Mouse (Mus musculus): ENCODE measurements around the gene Zfp420. TPM values are rescaled to one million over a fixed set of nuclear protein-coding genes. Genes with fewer than 3 reads are reported as not detected.

Zfp420 gene
- polyA plus RNA-seq, 1 experiment from 2014 or later = 6.8 TPM

DNA sequence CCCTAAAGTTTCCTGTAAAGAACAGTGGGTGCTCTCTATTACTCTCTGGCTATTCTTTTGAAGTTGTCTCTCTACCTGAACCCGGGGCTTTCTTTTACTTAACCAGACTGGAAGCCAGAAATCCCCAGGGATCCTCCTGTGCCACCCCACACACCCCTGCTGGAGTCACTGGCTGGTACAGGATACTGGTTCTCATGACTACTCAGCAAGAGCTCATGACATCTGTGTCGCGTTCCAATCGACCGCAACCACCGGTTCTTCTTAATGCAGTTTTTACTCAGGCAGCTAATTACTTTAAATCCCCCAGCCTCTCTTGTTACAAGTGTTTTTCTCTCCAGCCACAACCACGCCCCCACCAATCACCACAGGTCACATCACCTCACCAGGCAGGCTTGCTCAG lies 20.3 kb downstream of the Zfp420 start:
- H3K36me3 ChIP-seq (ENCODE audit: control insufficient read depth, insufficient read depth, low read length) = peaks cover 11% of the 10 kb centered on the region; the same call in 1 of the 2 replicates
- 83% methylated on average over 7 of the region's 7 CpGs for WGBS
- no peak overlapping the region for H3K4me3 ChIP-seq (ENCODE audit: low read depth, low read length)
- DNase-seq (ENCODE audit: low spot score) = no peak
- H3K27me3 ChIP-seq (replicated peaks; ENCODE audit: control insufficient read depth, insufficient read depth, low read length) = no peaks in the 10 kb centered on the region
- no peaks in the 10 kb centered on the region for H3K4me1 ChIP-seq (replicated peaks; ENCODE audit: control insufficient read depth, insufficient read depth, low read length)
- H3K9ac ChIP-seq (ENCODE audit: low read length) = no peak overlapping the region
- no peak overlapping the region for H3K27ac ChIP-seq (ENCODE audit: low read depth)
- no peak for ATAC-seq (replicated peaks; ENCODE audit: low FRiP score, low TSS enrichment, low read depth)
- H3K9me3 ChIP-seq (ENCODE audit: control insufficient read depth, low read length) = peaks cover 15% of the 10 kb centered on the region
- H3K4me2 ChIP-seq (ENCODE audit: low read length) = no peak overlapping the region

DNA sequence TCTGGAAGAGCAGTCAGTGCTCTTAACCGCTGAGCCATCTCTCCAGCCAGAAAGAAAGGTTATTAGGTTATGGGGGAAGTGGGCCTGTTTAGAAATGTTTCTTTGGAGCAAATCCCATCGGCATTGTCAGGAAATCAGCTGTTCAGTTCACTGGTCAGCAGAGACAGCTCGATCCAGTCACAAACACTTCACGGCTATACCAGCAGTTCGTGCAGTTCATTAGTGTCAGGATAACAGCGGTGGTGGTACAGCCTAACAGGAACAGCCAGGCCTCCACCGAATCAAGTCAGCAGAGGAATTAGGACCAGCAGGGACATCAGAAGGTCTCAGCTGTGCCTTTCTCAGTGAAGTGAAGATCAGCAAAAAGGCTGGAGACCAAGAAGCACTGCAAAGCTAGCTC lies 21.1 kb downstream of the Zfp420 start:
- 89% methylated on average over 7 of the region's 7 CpGs for WGBS

DNA sequence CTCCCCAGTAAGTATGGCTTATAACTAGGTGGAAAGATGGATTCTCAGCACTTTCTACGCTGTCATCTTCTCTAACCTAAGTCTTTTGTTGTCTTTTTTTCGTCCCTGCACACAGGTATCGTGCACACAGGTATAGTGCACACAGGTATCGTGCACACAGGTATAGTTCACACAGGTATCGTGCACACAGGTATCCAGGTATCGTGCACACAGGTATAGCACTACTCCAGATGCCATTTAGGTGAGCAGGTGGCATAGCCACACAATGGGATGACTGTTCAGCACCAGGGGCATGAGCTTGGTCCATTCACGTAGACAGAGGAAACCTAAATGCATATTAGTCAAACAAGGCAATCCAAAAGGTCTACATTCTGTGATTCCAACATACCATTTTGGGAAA lies 30.7 kb downstream of the Zfp420 start:
- Histone ChIP-seq H3K4me3 (ENCODE audit: low read depth, low read length) (no peak overlapping the region), H3K36me3 (ENCODE audit: control insufficient read depth, insufficient read depth, low read length) (peaks cover 51% of the 10 kb centered on the region), H3K4me1 (replicated peaks; ENCODE audit: control insufficient read depth, insufficient read depth, low read length) (no peaks in the 10 kb centered on the region), H3K27ac (ENCODE audit: low read depth) (no peak overlapping the region), H3K9me3 (ENCODE audit: control insufficient read depth, low read length) (peaks cover 40% of the 10 kb centered on the region), H3K27me3 (replicated peaks; ENCODE audit: control insufficient read depth, insufficient read depth, low read length) (no peaks in the 10 kb centered on the region), H3K4me2 (ENCODE audit: low read length) (no peak overlapping the region), H3K9ac (ENCODE audit: low read length) (no peak overlapping the region)
- DNase-seq (ENCODE audit: low spot score) = no peak
- no peak for ATAC-seq (replicated peaks; ENCODE audit: low FRiP score, low TSS enrichment, low read depth)
- WGBS = 95% methylated on average over 7 of the region's 7 CpGs

More for the DNA sequence above, 21.1 kb downstream of the Zfp420 start:
- Histone ChIP-seq H3K4me1 (replicated peaks; ENCODE audit: control insufficient read depth, insufficient read depth, low read length) (no peaks in the 10 kb centered on the region), H3K36me3 (ENCODE audit: control insufficient read depth, insufficient read depth, low read length) (peaks cover 3% of the 10 kb centered on the region; the same call in 1 of the 2 replicates), H3K27ac (ENCODE audit: low read depth) (no peak overlapping the region), H3K27me3 (replicated peaks; ENCODE audit: control insufficient read depth, insufficient read depth, low read length) (no peaks in the 10 kb centered on the region), H3K4me3 (ENCODE audit: low read depth, low read length) (no peak overlapping the region), H3K9ac (ENCODE audit: low read length) (no peak overlapping the region), H3K4me2 (ENCODE audit: low read length) (no peak overlapping the region), H3K9me3 (ENCODE audit: control insufficient read depth, low read length) (peaks cover 6% of the 10 kb centered on the region)
- ATAC-seq (replicated peaks; ENCODE audit: low FRiP score, low TSS enrichment, low read depth) = no peak
- DNase-seq (ENCODE audit: low spot score) = no peak

DNA sequence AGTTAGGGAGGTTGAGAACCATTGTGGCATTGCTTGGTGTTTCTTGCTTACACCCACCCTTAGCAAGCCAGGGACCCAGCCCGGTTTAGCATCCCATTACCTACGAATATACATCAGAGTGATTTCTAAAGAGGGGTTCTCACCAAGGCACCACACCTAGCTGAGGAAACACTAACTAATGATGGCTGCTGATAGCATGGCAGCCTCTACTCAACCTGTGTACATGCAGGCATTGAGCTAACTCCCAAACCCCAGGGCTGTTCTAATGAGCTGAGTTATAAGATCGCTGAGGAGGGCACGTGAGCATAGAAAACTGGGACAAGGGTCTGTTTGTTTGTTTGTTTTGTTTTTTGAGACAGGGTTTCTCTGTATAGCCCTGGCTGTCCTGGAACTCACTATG lies 33.0 kb downstream of the Zfp420 start:
- no peak for ATAC-seq (replicated peaks; ENCODE audit: low FRiP score, low TSS enrichment, low read depth)
- no peak overlapping the region for H3K4me3 ChIP-seq (ENCODE audit: low read depth, low read length)
- H3K4me1 ChIP-seq (replicated peaks; ENCODE audit: control insufficient read depth, insufficient read depth, low read length) = no peaks in the 10 kb centered on the region
- H3K4me2 ChIP-seq (ENCODE audit: low read length) = no peak overlapping the region
- no peak overlapping the region for H3K27ac ChIP-seq (ENCODE audit: low read depth)
- no peak for DNase-seq (ENCODE audit: low spot score)
- H3K36me3 ChIP-seq (ENCODE audit: control insufficient read depth, insufficient read depth, low read length) = peaks cover 68% of the 10 kb centered on the region
- H3K9ac ChIP-seq (ENCODE audit: low read length) = no peak overlapping the region
- H3K27me3 ChIP-seq (replicated peaks; ENCODE audit: control insufficient read depth, insufficient read depth, low read length) = no peaks in the 10 kb centered on the region
- peaks cover 39% of the 10 kb centered on the region for H3K9me3 ChIP-seq (ENCODE audit: control insufficient read depth, low read length)
- 92% methylated on average over 4 of the region's 4 CpGs for WGBS

DNA sequence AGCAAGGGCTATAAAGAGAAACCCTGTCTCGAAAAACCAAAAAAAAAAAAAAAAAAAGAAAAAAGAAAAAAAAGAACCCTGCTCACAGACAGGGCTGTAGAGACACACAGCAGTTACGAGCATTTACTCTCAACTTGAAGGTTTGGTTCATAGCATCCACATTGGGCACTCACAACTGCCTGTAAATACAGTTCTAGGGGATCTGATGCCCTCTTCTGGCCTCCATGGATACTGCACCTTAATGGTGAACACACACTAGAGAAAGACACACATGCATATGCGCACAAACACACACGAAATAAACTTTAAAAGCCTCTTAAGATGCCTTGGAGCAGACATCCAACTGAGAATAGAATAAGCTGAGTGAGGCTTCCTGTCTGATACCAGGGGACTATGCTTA lies 38.6 kb downstream of the Zfp420 start:
- Histone ChIP-seq H3K9ac (ENCODE audit: low read length) (no peak overlapping the region), H3K27me3 (replicated peaks; ENCODE audit: control insufficient read depth, insufficient read depth, low read length) (no peaks in the 10 kb centered on the region), H3K36me3 (ENCODE audit: control insufficient read depth, insufficient read depth, low read length) (peaks cover 84% of the 10 kb centered on the region), H3K9me3 (ENCODE audit: control insufficient read depth, low read length) (peaks cover 38% of the 10 kb centered on the region), H3K4me3 (ENCODE audit: low read depth, low read length) (no peak overlapping the region), H3K27ac (ENCODE audit: low read depth) (no peak overlapping the region), H3K4me1 (replicated peaks; ENCODE audit: control insufficient read depth, insufficient read depth, low read length) (no peaks in the 10 kb centered on the region), H3K4me2 (ENCODE audit: low read length) (no peak overlapping the region)
- 95% methylated on average over 4 of the region's 4 CpGs for WGBS
- no peak for DNase-seq (ENCODE audit: low spot score)
- no peak for ATAC-seq (replicated peaks; ENCODE audit: low FRiP score, low TSS enrichment, low read depth)

DNA sequence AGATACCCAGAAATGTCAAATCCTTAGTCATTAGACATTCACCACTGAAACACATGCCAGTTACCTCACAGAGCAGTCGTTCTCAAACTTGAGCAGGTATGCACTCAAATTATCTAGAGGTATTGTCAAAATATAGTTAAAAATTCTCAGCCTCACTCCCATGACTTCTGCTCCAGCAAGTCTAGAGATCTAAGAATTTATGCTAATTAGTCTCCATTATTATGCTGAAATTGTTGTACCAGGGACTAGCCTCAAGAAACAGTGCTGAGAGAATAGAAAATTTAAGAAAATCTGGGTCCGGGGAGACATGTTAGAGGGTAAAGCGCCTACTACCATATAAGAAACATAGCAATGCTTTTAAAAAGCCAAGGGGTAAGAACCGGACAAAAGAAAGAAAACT lies 44.3 kb downstream of the Zfp420 start:
- no peak overlapping the region for H3K4me3 ChIP-seq (ENCODE audit: low read depth, low read length)
- H3K27ac ChIP-seq (ENCODE audit: low read depth) = no peak overlapping the region
- peaks cover 39% of the 10 kb centered on the region for H3K36me3 ChIP-seq (ENCODE audit: control insufficient read depth, insufficient read depth, low read length)
- DNase-seq (ENCODE audit: low spot score) (no peak), ATAC-seq (replicated peaks; ENCODE audit: low FRiP score, low TSS enrichment, low read depth) (no peak)
- no peak overlapping the region for H3K9ac ChIP-seq (ENCODE audit: low read length)
- H3K4me2 ChIP-seq (ENCODE audit: low read length) = no peak overlapping the region
- 90% methylated on average over 4 of the region's 4 CpGs for WGBS
- peaks cover 2% of the 10 kb centered on the region; the same call in 1 of the 2 replicates for H3K4me1 ChIP-seq (replicated peaks; ENCODE audit: control insufficient read depth, insufficient read depth, low read length)
- peaks cover under 1% of the 10 kb centered on the region; the same call in 1 of the 2 replicates for H3K9me3 ChIP-seq (ENCODE audit: control insufficient read depth, low read length)
- H3K27me3 ChIP-seq (replicated peaks; ENCODE audit: control insufficient read depth, insufficient read depth, low read length) = no peaks in the 10 kb centered on the region

DNA sequence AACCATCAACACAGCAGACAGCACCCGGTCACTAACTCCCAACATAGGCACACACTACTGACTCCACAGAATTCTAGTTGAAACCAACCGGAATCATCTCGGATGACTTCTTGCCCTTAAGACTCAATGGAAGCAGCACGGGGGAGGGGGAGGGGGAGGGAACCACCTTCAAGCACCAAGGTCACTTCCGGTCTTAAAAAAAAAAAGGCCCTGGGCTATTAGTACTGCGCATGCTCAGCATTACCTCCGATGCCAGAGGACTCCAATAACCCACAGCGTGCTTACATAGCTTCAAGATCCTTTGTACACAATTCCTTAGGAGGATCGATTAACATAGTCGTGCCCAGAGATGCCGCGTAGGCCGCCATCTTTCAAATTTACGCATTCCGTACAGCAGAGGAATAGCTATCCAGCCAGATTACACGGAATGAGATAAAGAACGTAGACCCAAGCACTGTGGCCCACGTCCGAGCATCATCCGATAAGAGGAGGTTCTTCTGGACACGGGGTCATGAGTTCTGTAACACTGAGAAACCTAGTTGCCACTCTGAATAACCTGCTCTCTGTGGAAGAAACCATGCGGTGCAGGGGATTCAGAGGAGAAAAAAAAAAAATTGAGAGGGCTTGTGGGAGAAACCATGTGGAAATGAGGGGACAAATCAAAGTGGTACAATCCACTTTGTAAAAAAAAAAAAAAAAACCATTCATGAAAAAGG lies 46.3 kb downstream of the Zfp420 start, which contains the start of gene Zfp27:
Gene Zfp27, minus strand, starts transcription at position 607 of the 716 bp plus-strand sequence.
- ATAC-seq (replicated peaks; ENCODE audit: low FRiP score, low TSS enrichment, low read depth) = peak; percentile 80
- Histone ChIP-seq H3K27ac (ENCODE audit: low read depth) (peak within 1 kb of the TSS; percentile 94), H3K36me3 (ENCODE audit: control insufficient read depth, insufficient read depth, low read length) (peaks cover 25% of the 10 kb centered on the region), H3K4me3 (ENCODE audit: low read depth, low read length) (peak within 1 kb of the TSS; percentile 71), H3K9me3 (ENCODE audit: control insufficient read depth, low read length) (no peaks in the 10 kb centered on the region), H3K4me1 (replicated peaks; ENCODE audit: control insufficient read depth, insufficient read depth, low read length) (peaks cover 11% of the 10 kb centered on the region), H3K4me2 (ENCODE audit: low read length) (peak within 1 kb of the TSS; percentile 66), H3K9ac (ENCODE audit: low read length) (peak within 1 kb of the TSS; percentile 70), H3K27me3 (replicated peaks; ENCODE audit: control insufficient read depth, insufficient read depth, low read length) (no peaks in the 10 kb centered on the region)
- WGBS = under 1% methylated on average over 22 of the region's 22 CpGs
- DNase-seq (ENCODE audit: low spot score) = peak; percentile 92

DNA sequence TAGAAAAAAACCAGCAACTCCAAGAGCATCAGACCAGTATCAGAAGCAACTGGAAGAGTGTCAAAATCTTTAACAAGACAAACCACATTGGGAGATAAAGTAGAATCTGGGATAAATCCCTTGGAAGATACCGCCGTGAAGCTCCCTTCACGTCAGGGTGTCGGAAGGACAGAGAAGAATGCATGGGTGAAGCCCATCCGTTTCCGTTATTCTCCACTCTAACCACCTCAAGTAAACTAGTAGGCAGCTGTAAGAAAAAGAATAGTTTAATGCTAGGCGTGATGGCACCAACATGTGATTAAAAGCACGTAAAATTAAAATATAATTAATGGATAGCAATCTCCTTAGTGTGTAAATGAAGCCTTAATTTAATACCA lies 46.9 kb downstream of the Zfp420 start:
- ATAC-seq (replicated peaks; ENCODE audit: low FRiP score, low TSS enrichment, low read depth) (no peak), DNase-seq (ENCODE audit: low spot score) (peak; percentile 65)
- Histone ChIP-seq H3K27me3 (replicated peaks; ENCODE audit: control insufficient read depth, insufficient read depth, low read length) (no peaks in the 10 kb centered on the region), H3K36me3 (ENCODE audit: control insufficient read depth, insufficient read depth, low read length) (peaks cover 20% of the 10 kb centered on the region), H3K4me2 (ENCODE audit: low read length) (peak overlapping the region; percentile 66), H3K4me3 (ENCODE audit: low read depth, low read length) (peak overlapping the region; percentile 71), H3K27ac (ENCODE audit: low read depth) (peak overlapping the region; percentile 94), H3K9ac (ENCODE audit: low read length) (peak overlapping the region; percentile 70), H3K9me3 (ENCODE audit: control insufficient read depth, low read length) (no peaks in the 10 kb centered on the region), H3K4me1 (replicated peaks; ENCODE audit: control insufficient read depth, insufficient read depth, low read length) (peaks cover 11% of the 10 kb centered on the region)
- 21% methylated on average over 8 of the region's 8 CpGs for WGBS

DNA sequence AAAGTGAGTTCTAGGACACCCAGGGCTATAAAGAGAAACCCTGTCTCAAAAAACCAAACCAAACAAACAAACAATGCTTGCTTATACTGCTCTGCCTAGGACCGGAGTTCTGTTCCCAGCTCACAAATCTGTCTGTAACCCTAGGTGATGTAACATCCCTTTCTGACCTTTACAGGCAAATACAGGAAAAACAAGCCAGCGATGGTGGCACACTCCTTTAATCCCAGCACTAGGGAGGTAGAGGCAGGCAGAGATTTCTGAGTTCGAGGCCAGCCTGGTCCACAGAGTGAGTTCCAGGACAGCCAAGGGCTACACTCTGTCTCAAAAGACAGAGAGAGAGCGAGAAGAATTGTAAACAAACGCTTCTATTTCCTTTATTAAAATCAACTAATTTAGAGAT lies 47.4 kb downstream of the Zfp420 start:
- ATAC-seq (replicated peaks; ENCODE audit: low FRiP score, low TSS enrichment, low read depth) (no peak), DNase-seq (ENCODE audit: low spot score) (no peak)
- no peaks in the 10 kb centered on the region for H3K27me3 ChIP-seq (replicated peaks; ENCODE audit: control insufficient read depth, insufficient read depth, low read length)
- H3K9me3 ChIP-seq (ENCODE audit: control insufficient read depth, low read length) = no peaks in the 10 kb centered on the region
- H3K4me2 ChIP-seq (ENCODE audit: low read length) = peak overlapping the region; percentile 66; the same call in 1 of the 2 replicates
- WGBS = 88% methylated on average over 5 of the region's 5 CpGs
- H3K27ac ChIP-seq (ENCODE audit: low read depth) = peak overlapping the region; percentile 94
- peaks cover 11% of the 10 kb centered on the region for H3K4me1 ChIP-seq (replicated peaks; ENCODE audit: control insufficient read depth, insufficient read depth, low read length)
- H3K9ac ChIP-seq (ENCODE audit: low read length) = no peak overlapping the region
- H3K36me3 ChIP-seq (ENCODE audit: control insufficient read depth, insufficient read depth, low read length) = peaks cover 22% of the 10 kb centered on the region
- no peak overlapping the region for H3K4me3 ChIP-seq (ENCODE audit: low read depth, low read length)

All from intestine, embryonic 14.5 days (tissue).